Mouse (Mus musculus) liver, embryonic 15.5 days (tissue): ENCODE results near the gene Suclg1. TPM values are rescaled to one million over a fixed set of nuclear protein-coding genes. Genes with fewer than 3 reads are reported as not detected.

Source experiments
- ATAC-seq: fragments of 200-750 bp; cut with Nextera tagmentation; 2 replicates; pipeline ENCODE4 v1.8.0; 2017; ENCODE audit warnings: moderate number of reproducible peaks, mild to moderate bottlenecking, moderate library complexity; ENCODE audit not compliant: insufficient read depth
- H3K27ac ChIP-seq: fragments of 300-500 bp; sonication (generic); replicated peaks from 2 replicates; pipeline ENCODE4 v1.5.1; 2015; ENCODE audit warnings: mild to moderate bottlenecking, inconsistent platforms
- H3K27me3 ChIP-seq: fragments of 300-500 bp; sonication (generic); 2 replicates; pipeline ENCODE4 v1.6.1; 2015; ENCODE audit warnings: mild to moderate bottlenecking, inconsistent platforms
- H3K36me3 ChIP-seq: fragments of 300-500 bp; sonication (generic); replicated peaks from 2 replicates; pipeline ENCODE4 v1.6.1; 2015; ENCODE audit warnings: moderate library complexity, mild to moderate bottlenecking, inconsistent platforms
- H3K4me1 ChIP-seq: fragments of 300-500 bp; sonication (generic); replicated peaks from 2 replicates; pipeline ENCODE4 v1.6.1; 2015; ENCODE audit warnings: inconsistent platforms
- H3K4me2 ChIP-seq: fragments of 300-500 bp; sonication (generic); 2 replicates; pipeline ENCODE4 v1.6.1; 2015; ENCODE audit warnings: moderate library complexity, mild to moderate bottlenecking, inconsistent platforms
- H3K4me3 ChIP-seq: fragments of 300-500 bp; sonication (generic); replicated peaks from 2 replicates; pipeline ENCODE4 v1.5.1; 2015; ENCODE audit warnings: mild to moderate bottlenecking, inconsistent platforms
- H3K9ac ChIP-seq: fragments of 300-500 bp; sonication (generic); 2 replicates; pipeline ENCODE4 v1.6.1; 2015; ENCODE audit warnings: moderate library complexity, mild to moderate bottlenecking, inconsistent platforms
- H3K9me3 ChIP-seq: fragments of 300-500 bp; sonication (generic); replicated peaks from 2 replicates; pipeline ENCODE4 v1.6.1; 2016; ENCODE audit warnings: inconsistent platforms
- WGBS: fragments of 180-500 bp; shearing (Covaris S2); methylation state at CpG from one replicate; pipeline ENCODE4 v1.1.7; 2015; ENCODE audit warnings: mixed read lengths; ENCODE audit not compliant: insufficient replicate concordance; 5-methylcytosine and 5-hydroxymethylcytosine counted together
- polyA plus RNA-seq: library from polyadenylated mRNA; unstranded; fragments of >200 nt; fragmentation: Nextera tagmentation; extraction: Ambion mirVana; gene quantifications from 2 replicates; pipeline ENCODE4 v1.2.1, GENCODE M21; 2015

Suclg1 gene
- polyA plus RNA-seq, 1 experiment from 2014 or later = 130 TPM

DNA sequence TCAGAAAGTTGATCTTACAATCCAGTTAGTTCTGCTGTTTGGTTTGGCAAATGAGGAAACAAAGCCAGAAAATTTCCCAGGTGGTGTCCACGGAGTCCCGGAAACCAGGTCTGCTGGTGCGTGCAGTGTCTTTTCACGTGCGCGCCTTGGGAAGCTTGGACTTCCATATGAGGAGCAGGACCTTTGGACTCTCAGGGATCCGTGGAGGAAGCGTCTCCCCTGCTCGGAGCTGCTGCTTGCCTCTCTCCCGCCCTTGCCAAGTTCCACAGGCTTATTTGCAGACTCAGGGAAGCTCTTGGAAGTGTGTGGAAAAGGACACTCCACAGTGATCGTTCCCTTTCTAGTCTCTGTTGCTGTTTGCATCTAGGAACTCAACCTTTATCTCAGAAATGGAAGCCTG lies 3.2 kb downstream of the Suclg1 start:
- ATAC-seq = no peak

DNA sequence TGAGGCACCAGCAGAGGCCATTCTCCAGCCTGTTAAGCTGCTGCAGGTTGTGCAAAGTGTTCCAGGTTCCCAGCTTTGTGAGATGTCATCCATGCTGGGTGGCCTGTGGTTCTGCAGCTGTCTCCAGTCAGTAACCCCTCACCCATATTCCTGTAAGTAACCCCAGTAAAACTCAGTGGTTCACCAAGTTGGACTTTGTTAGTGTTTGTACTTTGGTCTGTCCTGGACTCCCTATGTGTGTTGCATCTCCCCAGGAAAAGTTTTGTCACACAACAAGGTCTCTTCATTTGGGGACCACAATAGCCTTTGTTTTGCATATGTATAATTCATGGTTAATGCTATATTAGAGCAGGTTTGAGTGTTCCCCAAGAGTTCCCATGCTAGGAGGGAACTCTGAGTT lies 4.2 kb downstream of the Suclg1 start:
- ATAC-seq = no peak
- no peak overlapping the region for H3K4me3 ChIP-seq
- H3K27ac ChIP-seq = no peak overlapping the region
- H3K4me2 ChIP-seq = no peak overlapping the region
- H3K9ac ChIP-seq = no peak overlapping the region
- H3K27me3 ChIP-seq = no peaks in the 10 kb centered on the region
- peaks cover 44% of the 10 kb centered on the region for H3K4me1 ChIP-seq
- H3K9me3 ChIP-seq = no peaks in the 10 kb centered on the region
- H3K36me3 ChIP-seq = peaks cover 13% of the 10 kb centered on the region

More for the DNA sequence above, 3.2 kb downstream of the Suclg1 start:
- Histone ChIP-seq H3K9ac (no peak overlapping the region), H3K36me3 (peaks cover 6% of the 10 kb centered on the region; the same call in 1 of the 2 replicates), H3K9me3 (no peaks in the 10 kb centered on the region), H3K4me1 (peaks cover 44% of the 10 kb centered on the region), H3K27ac (no peak overlapping the region), H3K4me3 (no peak overlapping the region), H3K4me2 (no peak overlapping the region), H3K27me3 (no peaks in the 10 kb centered on the region)
- 80% methylated on average over 11 of the region's 11 CpGs for WGBS

DNA sequence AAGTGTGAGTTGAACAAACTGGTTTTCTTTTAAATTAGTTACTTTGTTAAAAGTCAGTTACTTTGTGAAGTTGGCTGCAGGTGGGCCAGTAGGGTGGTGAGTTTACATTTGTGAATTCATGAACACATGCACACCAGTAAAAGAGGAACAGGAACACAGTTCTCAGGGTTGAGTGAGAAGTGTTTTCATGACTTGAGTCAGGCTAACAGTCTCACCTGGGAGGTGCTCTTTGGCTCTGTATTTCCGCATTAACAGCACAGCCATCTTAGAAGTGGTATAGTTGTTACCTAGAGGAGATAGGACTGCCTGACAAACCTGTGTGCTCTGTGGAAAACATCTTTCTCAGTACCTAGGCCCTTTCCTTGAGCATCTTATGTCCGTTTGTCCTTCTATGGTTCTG lies 4.8 kb downstream of the Suclg1 start:
- no peaks in the 10 kb centered on the region for H3K27me3 ChIP-seq
- H3K4me2 ChIP-seq = no peak overlapping the region
- no peak overlapping the region for H3K9ac ChIP-seq
- no peak for ATAC-seq
- no peak overlapping the region for H3K4me3 ChIP-seq
- H3K27ac ChIP-seq = no peak overlapping the region
- 69% methylated on average over 2 of the region's 2 CpGs for WGBS
- peaks cover 18% of the 10 kb centered on the region for H3K36me3 ChIP-seq
- H3K9me3 ChIP-seq = no peaks in the 10 kb centered on the region
- H3K4me1 ChIP-seq = peaks cover 44% of the 10 kb centered on the region

DNA sequence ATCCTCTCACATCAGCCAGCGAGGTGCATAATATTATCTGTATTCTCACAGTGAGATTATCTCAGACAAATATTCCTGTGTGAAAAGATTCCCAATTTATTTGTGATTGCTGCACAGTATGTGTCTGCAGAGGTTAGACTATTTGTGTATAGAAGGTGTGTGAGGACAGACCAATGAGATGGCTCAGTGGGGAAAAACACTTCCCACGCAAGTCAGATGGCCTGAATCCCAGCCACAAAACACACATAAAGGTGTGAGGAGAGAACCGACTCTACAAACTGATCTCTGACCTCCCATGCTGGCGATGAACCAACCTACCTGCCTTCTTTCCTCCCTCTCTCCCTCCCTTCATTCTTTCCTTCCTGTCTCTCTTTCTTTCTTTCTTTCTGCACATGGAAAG lies 5.4 kb downstream of the Suclg1 start:
- Histone ChIP-seq H3K27me3 (no peaks in the 10 kb centered on the region), H3K9me3 (no peaks in the 10 kb centered on the region), H3K27ac (no peak overlapping the region), H3K4me3 (no peak overlapping the region), H3K36me3 (peaks cover 23% of the 10 kb centered on the region), H3K9ac (no peak overlapping the region), H3K4me1 (peaks cover 42% of the 10 kb centered on the region), H3K4me2 (no peak overlapping the region)
- ATAC-seq = peak; percentile 42; the same call in 1 of the 2 replicates
- WGBS = 52% methylated on average over 4 of the region's 4 CpGs

DNA sequence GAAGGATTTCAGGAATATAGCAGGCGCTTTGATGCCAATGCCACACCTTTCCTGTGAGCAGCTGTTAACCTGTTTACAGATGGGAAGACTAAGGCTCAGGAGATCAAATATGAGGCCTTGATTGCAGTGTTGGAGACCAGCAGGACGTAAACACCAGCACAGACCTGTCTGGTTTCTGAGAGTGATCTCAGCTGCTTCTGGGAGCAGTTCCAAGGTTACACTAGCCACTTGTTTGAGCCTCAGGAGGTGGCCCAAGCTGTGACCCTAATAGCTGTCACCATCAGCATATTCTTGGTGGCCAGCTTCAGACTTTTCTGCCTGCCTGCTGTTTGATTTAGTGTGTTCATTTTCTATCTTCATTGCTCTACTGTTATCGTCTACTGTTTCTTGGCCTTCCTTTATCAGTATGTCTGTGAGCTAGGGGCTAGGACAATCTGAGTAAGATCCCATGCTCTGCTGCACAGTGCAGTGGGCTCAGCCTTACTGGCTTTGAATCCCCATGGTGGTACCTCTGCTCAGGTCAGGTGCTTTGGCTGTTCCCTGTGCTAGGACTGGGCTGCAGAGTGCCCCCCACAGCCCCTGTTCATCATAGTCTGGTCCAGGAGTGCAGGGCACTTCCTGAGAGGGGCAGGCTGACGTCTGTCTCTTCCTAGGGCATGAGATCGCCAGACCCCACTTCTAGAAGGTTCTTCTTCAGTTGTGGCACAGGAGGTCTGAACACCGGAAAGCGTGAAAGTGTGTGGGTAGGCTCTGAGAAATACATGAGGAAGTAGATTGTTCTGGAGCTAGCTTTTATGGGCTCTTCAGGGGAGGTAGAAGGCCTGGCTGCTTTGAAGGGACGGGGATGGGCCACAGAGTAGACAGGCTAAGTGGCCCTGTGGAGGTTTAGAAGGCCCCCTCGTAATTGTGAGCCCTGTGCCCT lies 6.4 kb downstream of the Suclg1 start:
- H3K4me3 ChIP-seq = no peak overlapping the region
- no peak overlapping the region for H3K27ac ChIP-seq
- no peak for ATAC-seq
- no peaks in the 10 kb centered on the region for H3K27me3 ChIP-seq
- peaks cover 33% of the 10 kb centered on the region for H3K36me3 ChIP-seq
- H3K9me3 ChIP-seq = no peaks in the 10 kb centered on the region
- H3K4me2 ChIP-seq = no peak overlapping the region
- no peak overlapping the region for H3K9ac ChIP-seq
- 44% methylated on average over 9 of the region's 9 CpGs for WGBS
- H3K4me1 ChIP-seq = peaks cover 36% of the 10 kb centered on the region

DNA sequence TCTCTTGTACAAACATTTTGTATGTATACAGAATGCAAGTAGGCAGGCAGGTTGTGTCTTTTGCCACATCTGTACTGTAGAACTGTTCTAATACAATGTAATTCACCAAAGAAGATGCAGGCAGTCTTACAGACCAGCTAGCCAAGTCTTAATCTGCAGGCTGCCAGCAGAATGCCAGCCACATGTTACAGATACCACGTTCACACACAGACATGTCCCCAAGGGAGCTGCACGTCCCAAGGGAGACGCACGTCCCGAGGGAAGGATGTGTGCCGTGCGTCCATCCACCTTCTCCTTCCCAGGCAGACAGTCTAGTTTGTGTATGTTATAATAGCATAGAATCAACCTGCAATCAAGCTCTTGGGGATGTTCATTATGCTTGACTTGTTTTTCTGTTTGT lies 8.9 kb downstream of the Suclg1 start:
- peaks cover 53% of the 10 kb centered on the region for H3K36me3 ChIP-seq
- no peaks in the 10 kb centered on the region for H3K27me3 ChIP-seq
- no peak overlapping the region for H3K27ac ChIP-seq
- H3K4me2 ChIP-seq = no peak overlapping the region
- H3K4me3 ChIP-seq = no peak overlapping the region
- no peak overlapping the region for H3K9ac ChIP-seq
- H3K9me3 ChIP-seq = no peaks in the 10 kb centered on the region
- H3K4me1 ChIP-seq = peaks cover 29% of the 10 kb centered on the region
- no peak for ATAC-seq
- 88% methylated on average over 7 of the region's 7 CpGs for WGBS

DNA sequence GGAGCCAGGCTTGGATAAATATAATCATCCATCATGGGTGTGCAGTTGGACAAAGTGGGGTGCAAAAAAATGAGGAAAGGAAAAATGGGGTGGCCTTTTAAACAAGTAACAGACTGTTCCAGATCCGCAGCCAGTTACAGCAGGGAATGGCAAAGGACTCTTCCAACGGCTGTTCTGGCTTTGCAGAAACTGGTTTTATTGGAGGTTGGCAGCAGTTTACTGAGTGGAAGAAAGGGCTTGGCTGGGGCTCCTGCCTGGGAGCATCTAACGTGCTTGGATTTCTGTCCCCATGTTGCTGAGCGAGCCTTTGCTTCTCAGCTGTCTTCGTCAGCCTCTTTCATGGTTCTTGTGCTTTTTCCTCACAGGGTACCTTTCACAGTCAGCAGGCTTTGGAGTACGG lies 11.9 kb downstream of the Suclg1 start:
- Histone ChIP-seq H3K4me2 (no peak overlapping the region), H3K9ac (no peak overlapping the region), H3K9me3 (no peaks in the 10 kb centered on the region), H3K4me1 (no peaks in the 10 kb centered on the region), H3K27ac (no peak overlapping the region), H3K4me3 (no peak overlapping the region), H3K36me3 (peaks cover 74% of the 10 kb centered on the region), H3K27me3 (no peaks in the 10 kb centered on the region)
- no peak for ATAC-seq
- whole genome bisulfite sequencing = 84% methylated on average over 6 of the region's 6 CpGs

DNA sequence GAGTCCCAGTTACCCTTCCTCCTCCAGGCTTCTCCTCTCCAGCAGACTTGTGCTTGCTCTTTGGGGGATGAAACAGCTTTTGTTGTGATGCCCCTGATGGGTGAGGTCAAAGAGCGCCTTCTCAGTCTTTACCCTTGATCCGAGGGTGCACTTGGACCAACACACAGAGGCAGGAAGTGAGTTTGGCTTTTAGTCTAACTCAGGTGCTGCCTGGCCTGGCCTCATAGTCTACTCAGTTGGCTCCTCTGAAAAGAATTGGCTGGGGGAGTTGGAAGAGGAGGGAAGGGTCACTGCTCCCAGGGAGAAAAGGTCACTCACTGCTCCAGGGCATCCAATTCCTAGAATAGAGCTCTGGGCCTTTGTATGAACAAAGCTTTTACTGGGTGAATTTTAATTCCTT lies 16.6 kb downstream of the Suclg1 start:
- peaks cover 74% of the 10 kb centered on the region for H3K36me3 ChIP-seq
- 67% methylated on average over 2 of the region's 2 CpGs for WGBS
- H3K9me3 ChIP-seq = no peaks in the 10 kb centered on the region
- H3K4me1 ChIP-seq = no peaks in the 10 kb centered on the region
- H3K9ac ChIP-seq = no peak overlapping the region
- H3K4me2 ChIP-seq = no peak overlapping the region
- no peak for ATAC-seq
- H3K27me3 ChIP-seq = no peaks in the 10 kb centered on the region
- no peak overlapping the region for H3K27ac ChIP-seq
- no peak overlapping the region for H3K4me3 ChIP-seq

DNA sequence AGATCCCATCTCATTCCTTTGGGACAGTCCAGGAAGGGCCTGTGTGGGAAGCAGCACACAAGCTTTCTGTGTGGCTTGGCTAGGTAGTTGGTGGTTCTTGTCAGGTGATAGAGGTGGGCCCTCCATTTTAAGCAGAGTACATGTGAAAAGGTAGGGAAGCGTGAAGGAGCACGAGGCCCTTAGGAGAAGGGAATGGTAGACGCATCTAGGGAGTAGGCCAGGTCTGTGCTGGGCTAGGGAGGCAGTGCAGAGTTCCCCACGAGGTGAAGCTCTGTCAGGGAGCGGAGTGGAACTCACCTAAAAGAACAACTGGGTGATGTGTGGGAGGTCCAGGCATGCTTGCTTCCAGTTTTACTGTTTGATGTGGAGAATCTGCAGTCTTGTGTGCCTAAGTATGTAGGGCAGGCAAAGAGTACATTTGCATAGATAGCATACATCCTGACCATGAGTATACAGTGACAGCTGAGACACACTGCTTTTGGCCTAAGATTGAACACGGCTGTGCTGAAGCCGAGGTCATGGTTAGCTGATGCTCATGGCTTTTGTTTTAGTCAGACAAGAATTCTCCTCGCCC lies 19.6 kb downstream of the Suclg1 start:
- Histone ChIP-seq H3K27ac (no peak overlapping the region), H3K36me3 (peaks cover 80% of the 10 kb centered on the region), H3K9me3 (no peaks in the 10 kb centered on the region), H3K4me3 (no peak overlapping the region), H3K4me2 (no peak overlapping the region), H3K27me3 (no peaks in the 10 kb centered on the region), H3K4me1 (no peaks in the 10 kb centered on the region), H3K9ac (no peak overlapping the region)
- 74% methylated on average over 8 of the region's 8 CpGs for WGBS
- no peak for ATAC-seq

DNA sequence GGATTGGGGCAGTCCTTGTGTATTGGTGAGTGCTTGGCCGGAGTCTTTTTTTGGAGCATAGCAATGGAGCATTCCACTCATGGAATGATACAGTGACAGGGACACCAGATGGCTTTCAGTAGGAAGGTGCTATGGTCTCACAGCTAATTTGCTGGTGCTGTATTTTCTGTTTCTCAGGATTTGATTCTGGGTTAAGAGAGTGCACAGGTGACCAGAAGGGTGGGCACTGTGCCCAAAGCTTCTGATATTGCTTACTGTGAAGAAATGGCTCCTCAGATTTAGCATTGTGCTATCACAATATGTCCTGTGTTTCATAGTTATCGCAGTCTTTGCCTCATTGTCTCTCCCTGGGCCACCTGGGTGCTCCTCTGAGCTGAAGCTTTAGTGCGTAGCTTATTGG lies 21.2 kb downstream of the Suclg1 start:
- H3K9ac ChIP-seq = no peak overlapping the region
- WGBS = 87% methylated on average over 3 of the region's 3 CpGs
- no peak overlapping the region for H3K4me2 ChIP-seq
- no peak overlapping the region for H3K27ac ChIP-seq
- no peak for ATAC-seq
- no peaks in the 10 kb centered on the region for H3K9me3 ChIP-seq
- peaks cover 72% of the 10 kb centered on the region for H3K36me3 ChIP-seq
- no peaks in the 10 kb centered on the region for H3K27me3 ChIP-seq
- H3K4me1 ChIP-seq = no peaks in the 10 kb centered on the region
- H3K4me3 ChIP-seq = no peak overlapping the region

DNA sequence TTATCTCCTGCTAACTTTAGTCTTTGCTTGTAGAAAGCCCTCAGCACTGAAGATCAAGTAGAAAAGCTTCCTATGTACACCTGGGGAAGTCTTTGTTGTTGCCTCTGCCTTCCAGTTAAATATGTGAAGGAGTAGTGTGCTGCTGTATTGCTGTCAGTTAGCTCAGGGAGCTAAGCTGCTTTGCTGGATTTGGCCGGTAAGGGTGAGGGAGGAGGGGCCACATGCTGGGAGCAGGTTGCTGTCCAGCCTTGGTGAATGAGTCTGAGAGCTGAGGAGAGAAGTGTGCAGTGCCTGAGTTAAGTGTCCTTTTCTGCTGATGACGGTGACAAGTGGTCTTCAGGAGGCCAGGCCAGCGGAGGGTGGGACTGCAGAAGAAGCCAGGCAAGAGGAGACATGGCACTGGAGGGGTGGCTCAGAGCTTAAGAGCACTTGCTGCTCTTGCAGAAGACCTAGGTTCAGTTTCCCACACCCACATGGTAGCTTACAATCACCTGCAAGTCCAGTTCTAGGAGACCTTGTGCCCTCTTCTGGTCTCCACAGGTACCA lies 23.4 kb downstream of the Suclg1 start:
- H3K36me3 ChIP-seq = peaks cover 79% of the 10 kb centered on the region
- H3K4me3 ChIP-seq = no peak overlapping the region
- no peaks in the 10 kb centered on the region for H3K4me1 ChIP-seq
- WGBS = 86% methylated on average over 3 of the region's 3 CpGs
- no peak overlapping the region for H3K27ac ChIP-seq
- H3K27me3 ChIP-seq = no peaks in the 10 kb centered on the region
- ATAC-seq = no peak
- no peak overlapping the region for H3K4me2 ChIP-seq
- H3K9ac ChIP-seq = no peak overlapping the region
- no peaks in the 10 kb centered on the region for H3K9me3 ChIP-seq
